Mouse (Mus musculus) thymus, postnatal 4 days (tissue): ENCODE results near the gene Eps8l2.

Experiments
- DNase-seq: peaks from one replicate; pipeline ENCODE4 v3.0.0; 2021

The Eps8l2 gene

GRCm38 (mm10) chr7:141411667-141412066 is 73.0 kb downstream of the Eps8l2 start:
- no peak for DNase-seq
